Mouse (Mus musculus): ENCODE results near the gene Chd2.

Gene Chd2

DNA sequence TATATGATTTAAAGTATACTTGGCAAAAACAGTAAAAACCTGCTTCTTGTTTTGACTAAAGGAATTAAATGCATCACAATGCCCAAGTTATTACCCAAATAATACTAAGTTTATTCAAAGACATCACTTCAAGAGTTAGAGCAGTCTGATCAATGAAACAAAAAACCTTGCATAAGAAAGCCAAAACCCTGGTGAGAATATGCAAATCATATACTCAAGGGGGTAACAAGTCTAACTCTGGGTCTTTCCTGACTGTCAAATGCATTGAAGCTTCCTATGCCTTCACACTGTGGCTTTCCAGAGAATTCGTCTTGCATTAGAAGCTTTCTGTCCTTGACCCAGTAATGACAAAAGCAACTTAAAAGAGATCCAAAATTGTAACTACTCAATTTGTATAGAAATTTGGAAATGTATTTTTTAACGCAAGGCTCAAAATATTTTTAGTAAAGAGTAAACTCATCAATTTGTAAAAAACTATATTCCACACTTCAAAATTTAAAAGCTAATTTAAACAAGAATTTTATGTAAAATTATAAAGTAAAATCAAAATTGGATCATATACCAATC, 2.4 kb downstream of the Chd2 start:
- Histone ChIP-seq H3K36me3 (ENCODE audit: control insufficient read depth, insufficient read depth, low read length, poor library complexity, severe bottlenecking) (peaks cover 8% of the 10 kb centered on the region; the same call in 1 of the 2 replicates), H3K27me3 (ENCODE audit: control insufficient read depth, insufficient read depth, low read length, poor library complexity, severe bottlenecking) (no peaks in the 10 kb centered on the region)
- peak; percentile 72 for DNase-seq (ENCODE audit: low read depth, low spot score)

DNA sequence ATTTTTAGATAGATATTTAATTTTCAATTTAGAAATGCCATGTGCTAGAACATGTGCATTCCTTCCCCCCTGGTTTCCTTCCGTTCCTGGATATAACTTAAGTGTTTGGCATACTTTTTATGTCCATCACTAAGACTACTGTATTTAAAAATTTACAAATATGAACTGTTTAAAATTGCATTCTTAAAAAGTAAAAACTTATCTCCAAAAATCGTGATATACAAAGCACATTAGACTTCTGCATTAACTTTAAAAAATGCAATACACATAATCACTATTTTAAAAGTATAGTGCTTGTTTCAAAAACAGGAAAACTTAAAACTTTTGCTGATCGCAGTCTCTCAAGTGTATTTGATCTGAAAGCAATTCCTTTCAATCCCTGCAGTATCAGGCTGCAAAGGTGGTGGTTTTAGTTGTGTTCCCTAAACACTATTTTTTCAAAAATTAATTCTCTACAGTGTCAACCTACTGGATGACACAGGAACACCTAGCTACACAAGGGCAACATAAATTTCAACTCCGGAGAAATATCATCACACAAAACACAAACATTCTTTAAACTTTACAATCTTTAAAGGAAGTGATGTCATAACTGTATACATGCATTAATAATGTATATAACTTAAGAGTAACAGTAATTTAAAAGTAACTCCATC, 3.1 kb downstream of the Chd2 start:
- no peak for DNase-seq (ENCODE audit: low read depth, low spot score)

DNA sequence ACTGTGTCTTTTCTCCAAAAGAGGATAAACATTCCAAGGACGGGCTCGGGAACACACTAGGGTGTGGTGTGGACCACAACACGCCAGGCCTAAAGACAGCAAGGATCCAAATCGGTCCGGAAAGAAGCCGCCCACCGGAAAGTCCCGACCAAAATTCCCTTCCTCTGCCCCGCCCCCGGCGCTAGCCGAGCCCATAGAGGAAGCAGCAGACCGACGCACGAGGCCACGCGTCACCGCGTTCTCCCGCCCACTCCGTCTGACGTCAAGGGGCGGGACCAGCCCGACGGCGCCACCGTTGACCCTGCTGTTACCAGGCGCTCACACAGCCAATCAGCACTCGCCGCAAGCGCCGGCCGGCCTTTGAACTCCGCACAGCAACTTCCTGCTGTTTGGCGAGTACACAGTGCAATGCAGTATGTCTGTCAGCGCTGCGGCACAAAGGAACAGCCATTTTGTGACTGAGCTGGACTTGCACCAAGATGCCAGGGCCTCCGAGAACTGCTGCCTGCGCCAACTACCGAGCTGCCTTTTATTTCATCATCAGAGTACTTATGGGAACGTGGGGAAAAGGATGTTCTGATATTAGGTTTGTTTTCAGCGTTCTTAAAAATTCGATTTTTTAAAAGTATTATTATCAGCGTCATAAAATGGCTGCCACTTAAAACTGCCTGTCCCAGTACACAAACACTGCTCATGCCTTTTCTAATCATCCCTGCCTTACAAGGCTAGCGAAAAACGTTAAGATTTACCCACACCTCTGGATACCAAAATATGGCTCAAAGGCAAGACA, 3.8 kb downstream of the Chd2 start:
- H3K27me3 ChIP-seq (ENCODE audit: control insufficient read depth, insufficient read depth, low read length, poor library complexity, severe bottlenecking) = no peaks in the 10 kb centered on the region
- peak; percentile 100 for DNase-seq (ENCODE audit: low read depth, low spot score)
- peaks cover 13% of the 10 kb centered on the region; the same call in 1 of the 2 replicates for H3K36me3 ChIP-seq (ENCODE audit: control insufficient read depth, insufficient read depth, low read length, poor library complexity, severe bottlenecking)

More for the DNA sequence above, 3.1 kb downstream of the Chd2 start:
- Histone ChIP-seq H3K27me3 (ENCODE audit: control insufficient read depth, insufficient read depth, low read length, poor library complexity, severe bottlenecking) (no peaks in the 10 kb centered on the region), H3K36me3 (ENCODE audit: control insufficient read depth, insufficient read depth, low read length, poor library complexity, severe bottlenecking) (peaks cover 10% of the 10 kb centered on the region; the same call in 1 of the 2 replicates)

DNA sequence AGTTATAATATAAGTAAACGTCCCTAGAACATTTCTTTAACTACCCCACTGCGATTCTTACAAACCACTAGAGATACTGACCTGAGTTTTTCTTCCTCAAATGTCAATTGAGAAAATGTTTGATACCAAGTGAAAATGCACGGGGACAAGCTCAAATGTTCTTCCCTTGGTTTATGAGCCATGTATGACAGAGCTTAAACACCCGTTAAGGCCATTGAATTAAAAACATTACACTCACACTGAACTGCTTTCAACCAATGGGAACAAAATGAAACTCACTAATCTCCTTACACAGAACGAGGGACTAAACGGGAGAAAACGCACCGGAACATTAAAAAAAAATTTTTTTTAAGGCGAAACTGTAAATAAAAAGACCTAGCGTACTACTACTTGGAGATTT, 4.4 kb downstream of the Chd2 start:
- H3K36me3 ChIP-seq (ENCODE audit: control insufficient read depth, insufficient read depth, low read length, poor library complexity, severe bottlenecking) = peaks cover 11% of the 10 kb centered on the region; the same call in 1 of the 2 replicates
- no peaks in the 10 kb centered on the region for H3K27me3 ChIP-seq (ENCODE audit: control insufficient read depth, insufficient read depth, low read length, poor library complexity, severe bottlenecking)
- DNase-seq (ENCODE audit: low read depth, low spot score) = no peak

DNA sequence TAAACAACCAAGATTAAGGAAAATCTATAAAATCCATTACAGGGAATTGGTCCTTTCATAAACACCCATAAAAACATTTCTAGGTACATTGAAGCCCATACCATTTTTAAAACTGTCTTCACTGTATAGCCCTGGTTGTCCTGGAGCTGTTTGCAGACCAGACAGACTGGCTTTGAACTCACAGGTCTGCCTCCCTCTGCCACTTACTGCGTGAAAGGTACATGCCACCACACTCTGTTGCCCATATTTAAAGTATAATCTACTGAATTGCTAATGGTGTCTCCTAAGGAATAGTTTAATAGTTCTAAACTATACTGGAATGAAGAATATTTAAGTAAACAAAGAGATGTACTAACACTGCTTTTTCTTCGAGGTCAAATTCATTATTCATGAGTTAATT, 5.1 kb downstream of the Chd2 start:
- H3K36me3 ChIP-seq (ENCODE audit: control insufficient read depth, insufficient read depth, low read length, poor library complexity, severe bottlenecking) = peaks cover 11% of the 10 kb centered on the region; the same call in 1 of the 2 replicates
- DNase-seq (ENCODE audit: low read depth, low spot score) = no peak
- no peaks in the 10 kb centered on the region for H3K27me3 ChIP-seq (ENCODE audit: control insufficient read depth, insufficient read depth, low read length, poor library complexity, severe bottlenecking)

DNA sequence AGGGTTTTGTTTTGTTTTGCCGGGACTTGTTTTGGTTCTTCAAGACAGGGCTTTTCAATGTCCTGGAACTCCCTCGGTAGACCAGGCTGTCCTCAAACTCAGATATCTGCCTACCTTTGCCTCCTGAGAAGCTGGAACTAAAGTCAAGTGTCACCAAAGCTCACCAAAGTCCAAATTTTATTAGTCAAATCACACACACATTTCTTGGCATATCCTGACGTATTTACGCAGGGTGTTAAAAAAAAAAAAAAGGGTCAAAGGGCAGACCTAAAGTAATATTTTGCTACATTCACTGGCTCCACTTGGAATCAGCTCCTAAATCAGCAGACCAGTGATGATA, 5.8 kb downstream of the Chd2 start:
- no peak for DNase-seq (ENCODE audit: low read depth, low spot score)
- H3K27me3 ChIP-seq (ENCODE audit: control insufficient read depth, insufficient read depth, low read length, poor library complexity, severe bottlenecking) = no peaks in the 10 kb centered on the region
- H3K36me3 ChIP-seq (ENCODE audit: control insufficient read depth, insufficient read depth, low read length, poor library complexity, severe bottlenecking) = peaks cover 11% of the 10 kb centered on the region; the same call in 1 of the 2 replicates

DNA sequence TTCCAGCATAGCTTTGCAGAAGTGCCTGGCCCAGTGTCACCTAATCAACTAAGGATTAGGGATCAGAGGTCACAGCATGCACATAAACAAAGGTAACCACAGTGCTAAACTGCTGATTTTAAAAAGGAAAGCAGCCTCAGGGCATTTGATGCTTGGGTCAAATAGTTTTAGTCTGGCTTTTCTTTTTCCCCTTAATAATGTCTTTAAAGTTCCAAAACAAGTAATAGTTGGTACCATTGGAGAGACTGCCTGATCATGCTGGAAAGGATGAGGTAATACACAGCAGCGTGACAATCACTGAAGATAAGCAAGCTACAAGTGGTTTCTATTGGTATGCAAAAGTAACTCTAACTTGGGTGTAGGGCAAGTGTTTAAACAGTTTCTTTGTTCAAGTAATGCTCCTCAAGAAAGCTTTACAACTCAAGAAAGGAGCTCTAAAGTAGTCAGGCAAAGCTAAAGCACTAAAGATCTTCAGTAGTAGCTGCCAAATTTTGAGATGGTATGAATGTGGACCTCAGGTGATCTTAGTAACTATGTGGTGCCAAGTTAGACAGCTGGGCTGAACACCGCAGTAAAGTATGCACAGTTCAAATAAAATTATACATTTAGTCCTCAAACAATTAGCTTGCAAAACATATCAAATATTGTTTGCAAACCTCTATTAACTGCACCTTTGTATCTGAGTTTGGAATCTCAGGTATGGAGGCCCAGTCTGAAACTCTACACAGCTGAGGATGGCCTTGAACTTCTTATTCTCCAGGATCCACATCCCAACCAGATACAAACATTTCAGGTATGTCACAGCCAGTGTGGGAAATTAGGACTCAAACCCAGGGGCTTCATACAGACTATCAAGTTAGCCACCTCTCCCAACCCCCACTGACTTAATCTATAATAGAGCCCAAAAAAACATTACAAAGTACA, 6.4 kb downstream of the Chd2 start:
- no peak for DNase-seq (ENCODE audit: low read depth, low spot score)
- H3K27me3 ChIP-seq (ENCODE audit: control insufficient read depth, insufficient read depth, low read length, poor library complexity, severe bottlenecking) = no peaks in the 10 kb centered on the region

DNA sequence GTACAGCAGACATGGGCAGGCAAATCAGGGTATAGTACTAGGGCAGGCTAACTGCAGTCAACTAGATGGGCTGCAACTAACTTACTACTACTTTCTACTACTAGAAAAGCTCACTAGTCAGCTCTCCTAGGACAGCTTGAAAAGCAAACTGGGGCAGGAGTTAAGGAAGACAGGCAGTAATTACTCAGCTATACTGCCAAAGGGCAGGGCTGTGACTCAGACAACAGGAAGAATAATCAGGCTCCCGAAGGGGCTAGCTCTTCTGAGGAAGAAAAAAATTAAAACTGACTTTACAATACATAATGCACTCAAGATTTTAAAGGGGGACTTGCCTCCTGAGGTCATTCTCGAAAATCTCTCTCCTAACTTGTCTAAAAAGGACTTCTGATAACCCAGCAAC, 8.2 kb downstream of the Chd2 start:
- no peak for DNase-seq (ENCODE audit: low read depth, low spot score)
- H3K27me3 ChIP-seq (ENCODE audit: control insufficient read depth, insufficient read depth, low read length, poor library complexity, severe bottlenecking) = no peaks in the 10 kb centered on the region
- H3K36me3 ChIP-seq (ENCODE audit: control insufficient read depth, insufficient read depth, low read length, poor library complexity, severe bottlenecking) = peaks cover 10% of the 10 kb centered on the region; the same call in 1 of the 2 replicates

More for the DNA sequence above, 6.4 kb downstream of the Chd2 start:
- H3K36me3 ChIP-seq (ENCODE audit: control insufficient read depth, insufficient read depth, low read length, poor library complexity, severe bottlenecking) = peaks cover 6% of the 10 kb centered on the region; the same call in 1 of the 2 replicates

DNA sequence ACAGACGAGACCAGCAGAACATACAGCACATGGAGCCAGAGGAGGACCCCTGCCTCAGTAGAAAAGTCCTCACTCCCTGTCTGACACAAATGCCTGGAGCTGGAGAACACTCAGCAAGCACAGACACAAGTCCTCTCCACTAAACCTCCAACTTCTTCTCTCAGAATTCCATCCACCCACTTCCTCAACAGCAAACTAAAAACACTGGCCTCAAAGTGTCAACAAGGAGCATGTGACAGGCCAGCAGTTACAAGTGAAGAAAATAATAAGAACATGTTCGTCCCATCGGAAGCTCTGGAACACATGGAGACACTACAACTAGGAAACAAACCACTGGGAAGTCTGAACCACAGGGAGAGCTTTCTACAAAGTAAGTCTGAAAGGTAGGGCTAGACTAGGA, 8.7 kb downstream of the Chd2 start:
- no peak for DNase-seq (ENCODE audit: low read depth, low spot score)
- peaks cover 10% of the 10 kb centered on the region; the same call in 1 of the 2 replicates for H3K36me3 ChIP-seq (ENCODE audit: control insufficient read depth, insufficient read depth, low read length, poor library complexity, severe bottlenecking)
- no peaks in the 10 kb centered on the region for H3K27me3 ChIP-seq (ENCODE audit: control insufficient read depth, insufficient read depth, low read length, poor library complexity, severe bottlenecking)

DNA sequence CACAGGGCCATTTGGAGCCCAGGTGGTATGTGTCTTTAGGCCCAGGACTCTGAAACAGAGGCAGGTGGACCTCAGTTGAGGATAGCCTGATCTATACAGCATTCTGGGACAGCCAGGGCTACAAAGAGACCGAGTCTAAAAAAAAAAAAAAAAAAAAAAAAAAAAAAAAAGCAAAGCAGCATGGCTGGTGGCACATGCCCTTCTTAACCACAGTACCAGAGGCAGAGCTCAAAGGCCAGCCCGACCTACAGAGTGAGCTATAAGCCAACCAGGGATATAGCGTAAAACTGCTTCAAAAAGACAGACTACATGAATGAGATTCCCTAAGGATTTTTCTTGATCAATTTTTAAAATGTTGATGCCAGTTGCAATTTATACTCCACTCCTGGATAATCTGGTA, 9.5 kb downstream of the Chd2 start:
- Histone ChIP-seq H3K27me3 (ENCODE audit: control insufficient read depth, insufficient read depth, low read length, poor library complexity, severe bottlenecking) (no peaks in the 10 kb centered on the region), H3K36me3 (ENCODE audit: control insufficient read depth, insufficient read depth, low read length, poor library complexity, severe bottlenecking) (peaks cover 10% of the 10 kb centered on the region; the same call in 1 of the 2 replicates)
- DNase-seq (ENCODE audit: low read depth, low spot score) = no peak

DNA sequence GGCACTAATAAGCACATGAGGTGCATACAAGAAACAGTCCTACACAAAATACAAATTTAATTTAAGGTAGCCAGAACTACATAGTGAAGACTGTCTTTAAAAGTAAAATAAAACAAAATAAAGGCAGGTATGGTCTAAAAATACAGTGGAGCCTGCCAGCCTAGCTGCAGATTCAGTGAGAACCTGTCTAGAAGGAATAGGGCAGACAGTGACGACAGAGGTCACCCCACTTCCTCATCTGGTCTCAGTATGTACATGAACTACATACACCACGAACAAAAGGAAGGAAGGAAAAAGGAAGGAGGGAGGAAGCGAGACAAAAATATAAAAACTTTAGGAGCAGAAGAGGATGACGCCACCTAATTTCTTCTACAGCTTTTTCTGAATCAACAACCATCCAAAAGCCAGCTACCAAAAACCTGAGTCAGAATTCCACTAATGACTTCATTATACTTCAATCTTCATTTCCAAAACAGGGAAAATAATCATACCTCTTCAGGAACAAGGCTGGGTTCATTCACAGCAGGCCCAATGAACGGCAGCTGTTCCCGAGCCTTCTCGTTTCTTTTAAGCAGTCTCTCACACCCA, 10.0 kb downstream of the Chd2 start:
- no peaks in the 10 kb centered on the region for H3K27me3 ChIP-seq (ENCODE audit: control insufficient read depth, insufficient read depth, low read length, poor library complexity, severe bottlenecking)
- H3K36me3 ChIP-seq (ENCODE audit: control insufficient read depth, insufficient read depth, low read length, poor library complexity, severe bottlenecking) = peaks cover 10% of the 10 kb centered on the region; the same call in 1 of the 2 replicates
- peak; percentile 80 for DNase-seq (ENCODE audit: low read depth, low spot score)

DNA sequence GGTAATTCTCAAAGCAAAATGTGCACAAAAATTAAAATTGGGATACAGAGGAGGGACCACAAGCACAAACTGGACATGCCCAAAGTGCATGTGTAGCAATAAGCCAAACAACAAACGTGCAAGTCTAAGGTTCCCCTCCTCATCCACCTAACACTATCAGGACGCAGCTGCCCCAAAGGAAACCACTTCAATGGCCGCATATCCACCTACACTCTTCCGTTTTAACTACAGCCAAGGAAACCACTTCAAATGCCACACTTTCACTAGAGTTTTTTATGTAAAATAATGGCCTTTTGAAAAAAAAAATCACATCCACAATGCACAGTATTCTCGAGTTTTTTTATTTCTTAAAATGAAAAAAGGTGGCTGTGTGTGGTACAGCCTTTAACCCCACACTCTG, 10.8 kb downstream of the Chd2 start:
- DNase-seq (ENCODE audit: low read depth, low spot score) = peak; percentile 50
- H3K27me3 ChIP-seq (ENCODE audit: control insufficient read depth, insufficient read depth, low read length, poor library complexity, severe bottlenecking) = no peaks in the 10 kb centered on the region
- H3K36me3 ChIP-seq (ENCODE audit: control insufficient read depth, insufficient read depth, low read length, poor library complexity, severe bottlenecking) = peaks cover 10% of the 10 kb centered on the region; the same call in 1 of the 2 replicates

DNA sequence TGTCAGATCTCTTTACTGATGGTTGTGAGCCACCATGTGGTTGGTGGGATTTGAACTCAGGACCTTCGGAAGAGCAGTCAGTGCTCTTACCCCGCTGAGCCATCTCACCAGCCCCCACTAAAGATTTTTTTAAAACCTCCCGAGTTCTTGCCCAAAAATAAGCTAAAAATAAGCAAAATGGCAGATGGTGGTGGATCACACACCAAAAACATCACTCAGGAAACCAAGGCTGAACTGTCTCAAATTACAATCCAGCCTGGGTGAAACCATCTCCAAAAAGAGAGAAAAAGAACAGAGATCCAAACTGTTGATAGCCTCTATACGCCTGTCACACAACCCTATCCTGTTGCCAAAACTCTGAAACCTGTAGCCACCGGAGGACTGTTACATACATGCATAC, 11.5 kb downstream of the Chd2 start:
- peaks cover 10% of the 10 kb centered on the region; the same call in 1 of the 2 replicates for H3K36me3 ChIP-seq (ENCODE audit: control insufficient read depth, insufficient read depth, low read length, poor library complexity, severe bottlenecking)
- no peak for DNase-seq (ENCODE audit: low read depth, low spot score)
- no peaks in the 10 kb centered on the region for H3K27me3 ChIP-seq (ENCODE audit: control insufficient read depth, insufficient read depth, low read length, poor library complexity, severe bottlenecking)

DNA sequence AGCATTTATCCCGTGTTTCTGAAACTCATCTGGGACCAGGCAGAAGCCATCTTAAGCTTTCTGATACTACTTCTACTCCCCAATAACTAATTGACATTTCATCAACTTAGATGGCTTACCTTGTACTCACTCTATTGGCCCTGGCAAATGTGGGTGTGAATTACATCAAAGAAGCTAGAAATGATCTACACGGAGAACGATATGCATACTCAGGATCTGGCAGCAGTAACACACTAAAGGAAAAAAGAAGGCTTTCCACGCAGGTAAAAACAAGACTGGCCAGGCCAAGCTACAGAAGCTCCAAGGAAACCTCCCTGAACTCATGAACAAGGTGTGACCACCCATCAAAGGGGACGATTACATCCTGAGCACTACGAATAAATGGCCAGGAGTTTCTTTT, 12.4 kb downstream of the Chd2 start:
- DNase-seq (ENCODE audit: low read depth, low spot score) = no peak
- no peaks in the 10 kb centered on the region for H3K27me3 ChIP-seq (ENCODE audit: control insufficient read depth, insufficient read depth, low read length, poor library complexity, severe bottlenecking)

More for the DNA sequence above, 12.4 kb downstream of the Chd2 start:
- H3K36me3 ChIP-seq (ENCODE audit: control insufficient read depth, insufficient read depth, low read length, poor library complexity, severe bottlenecking) = peaks cover 12% of the 10 kb centered on the region
